In genomic region chr13:23630653-23631052, GRCm38 (mm10) we compare ENCODE assay signal across 11 mouse cellular contexts. TPM values are rescaled to one million over a fixed set of nuclear protein-coding genes. Genes with fewer than 3 reads are reported as not detected.
DNase-seq lines count a peak whose midpoint lies in the region; ATAC-seq and TF ChIP-seq lines count a peak whose summit lies in the region.
"Had no signal": no experiment of that assay in that cellular context is flagged by ENCODE, and none has a peak within 500 bp of the region (broad histone marks: within the 10 kb centered on the region; RNA-seq: fewer than 3 reads in every experiment).

No protein-coding gene starts in this region.

- H3K36me3 ChIP-seq in heart, adult 2 months (ENCODE audit: control insufficient read depth, insufficient read depth, low read length) = no peaks in the 10 kb centered on the region
- no peaks in the 10 kb centered on the region for H3K36me3 ChIP-seq in embryonic facial prominence, embryonic 14.5 days (ENCODE audit: control insufficient read depth, insufficient read depth, low read length)

- ATAC-seq in embryonic facial prominence, embryonic 14.5 days (ENCODE audit: low read depth) = no peak
- no peak for ATAC-seq in monocyte, adult 5-6 weeks (replicated peaks; ENCODE audit: insufficient number of reproducible peaks, low FRiP score, low TSS enrichment, poor library complexity, severe bottlenecking)

- TF ChIP-seq POLR2A in heart, adult 2 months (IDR thresholded peaks at IDR 0.05; ENCODE audit: insufficient read depth, low read depth, low read length) = no peak

- H3K9ac ChIP-seq in heart, adult 2 months (ENCODE audit: low read depth, low read length) = no peak overlapping the region
- H3K9ac ChIP-seq in embryonic facial prominence, embryonic 14.5 days (ENCODE audit: low read depth, low read length) = no peak overlapping the region

- H3K4me2 ChIP-seq in embryonic facial prominence, embryonic 14.5 days (ENCODE audit: low read depth, low read length) = no peak overlapping the region

- H3K79me2 ChIP-seq in heart, adult 2 months (replicated peaks; ENCODE audit: control insufficient read depth, insufficient read depth, low read length) = no peaks in the 10 kb centered on the region

- H3K27me3 ChIP-seq in heart, adult 2 months (ENCODE audit: control insufficient read depth, insufficient read depth, low read length) = no peaks in the 10 kb centered on the region
- H3K27me3 ChIP-seq in embryonic facial prominence, embryonic 14.5 days (replicated peaks; ENCODE audit: control insufficient read depth, insufficient read depth, low read length) = no peaks in the 10 kb centered on the region

- no peaks in the 10 kb centered on the region for H3K9me3 ChIP-seq in embryonic facial prominence, embryonic 14.5 days (ENCODE audit: control insufficient read depth, low read length)

- H3K4me3 ChIP-seq in heart, adult 2 months = no peak overlapping the region
- H3K4me3 ChIP-seq in embryonic facial prominence, embryonic 14.5 days (ENCODE audit: low read depth, low read length) = no peak overlapping the region

- no peak overlapping the region for H3K27ac ChIP-seq in heart, adult 2 months
- no peak overlapping the region for H3K27ac ChIP-seq in embryonic facial prominence, embryonic 14.5 days (replicated peaks; ENCODE audit: low read depth, low read length)
- H3K27ac ChIP-seq: macrophage had no signal

- no peaks in the 10 kb centered on the region for H3K4me1 ChIP-seq in heart, adult 2 months (ENCODE audit: control insufficient read depth, insufficient read depth, low read length)
- no peaks in the 10 kb centered on the region for H3K4me1 ChIP-seq in embryonic facial prominence, embryonic 14.5 days (ENCODE audit: control insufficient read depth, insufficient read depth, low read length)

- DNase-seq in heart, adult 2 months = no peak
- DNase-seq in heart, adult 9 months (ENCODE audit: low spot score in 2 of 2) = no peak
- peak; percentile 27 for DNase-seq in thymus, postnatal 0 days (ENCODE audit: low spot score)
- DNase-seq in thymus, postnatal 36 days = no peak
- DNase-seq in embryonic facial prominence, embryonic 14.5 days (ENCODE audit: low spot score) = peak; percentile 12
- DNase-seq in cerebellum, adult 9-11 months = no peak
- no peak for DNase-seq in urinary bladder, postnatal 10 days (ENCODE audit: low spot score)
- DNase-seq: cerebellum, postnatal 25 days; heart, adult 18-20 months had no signal

- intact Hi-C loops in heart, adult 2 months (cut with DNase I) = no loop called here

- no peak for TF ChIP-seq EP300 in heart, adult 2 months (IDR thresholded peaks at IDR 0.05; ENCODE audit: insufficient read depth, low read depth, low read length)

- 20% methylated on average over 1 of the region's 1 CpGs for WGBS in heart, adult 2 months
- WGBS in embryonic facial prominence, embryonic 14.5 days = 36% methylated on average over 1 of the region's 1 CpGs

- TF ChIP-seq CTCF in heart, adult 2 months (IDR thresholded peaks at IDR 0.05) = peak; percentile 51

RNA-seq across cellular contexts. Expression of gene Hist1h1e, which starts 8.3 kb away (rescaled TPM):
- 10 to 100 TPM; 20.4 to 28.8 TPM for total RNA-seq in heart, adult 2 months (2021)
- polyA plus RNA-seq in heart, adult 2 months (2012; rRNA removed) = 1.3 and 3.2 TPM in 2 replicates
- 33.4 and 35.1 TPM in 2 replicates for polyA plus RNA-seq in thymus, postnatal 0 days (2015; fragmentation: Nextera tagmentation; extraction: Ambion mirVana)
- 12.8 and 15.7 TPM in 2 replicates for polyA plus RNA-seq in embryonic facial prominence, embryonic 14.5 days (2014; fragmentation: Nextera tagmentation; extraction: Ambion mirVana)
- 81.6 to 216 TPM (median 97.2 TPM) in 3 replicates for total RNA-seq in monocyte, adult 5-6 weeks (2017)

RNA-seq across cellular contexts. Expression of gene Hist1h2be, which starts 9.7 kb away (rescaled TPM):
- total RNA-seq in heart, adult 2 months (2021) = 1 to 10 TPM; 8.8 to 9.8 TPM
- polyA plus RNA-seq in heart, adult 2 months (2012; rRNA removed) = 2.4 and 4.9 TPM in 2 replicates
- polyA plus RNA-seq in thymus, postnatal 0 days (2015; fragmentation: Nextera tagmentation; extraction: Ambion mirVana) = 1.5 and 2.5 TPM in 2 replicates
- 1.5 and 2.2 TPM in 2 replicates for polyA plus RNA-seq in embryonic facial prominence, embryonic 14.5 days (2014; fragmentation: Nextera tagmentation; extraction: Ambion mirVana)
- 13.1 to 35.9 TPM (median 14.5 TPM) in 3 replicates for total RNA-seq in monocyte, adult 5-6 weeks (2017)

RNA-seq across cellular contexts. Expression of gene Hist1h4d, which starts 49.3 kb away (rescaled TPM):
- total RNA-seq in heart, adult 2 months (2021) = 10 to 100 TPM; 47.3 to 51.7 TPM
- polyA plus RNA-seq in heart, adult 2 months (2012; rRNA removed) = 1.7 and 2.5 TPM in 2 replicates
- 273 and 292 TPM in 2 replicates for polyA plus RNA-seq in thymus, postnatal 0 days (2015; fragmentation: Nextera tagmentation; extraction: Ambion mirVana)
- polyA plus RNA-seq in embryonic facial prominence, embryonic 14.5 days (2014; fragmentation: Nextera tagmentation; extraction: Ambion mirVana) = 74.5 and 84.0 TPM in 2 replicates
- 78.9 to 170 TPM (median 90.0 TPM) in 3 replicates for total RNA-seq in monocyte, adult 5-6 weeks (2017)

RNA-seq across cellular contexts. Expression of gene Hist1h2ac, which starts 53.1 kb away (rescaled TPM):
- 1 to 10 TPM; 1.3 to 1.6 TPM for total RNA-seq in heart, adult 2 months (2021)
- 0.57 and 0.76 TPM in 2 replicates for polyA plus RNA-seq in heart, adult 2 months (2012; rRNA removed)
- 1.6 and 2.0 TPM in 2 replicates for polyA plus RNA-seq in thymus, postnatal 0 days (2015; fragmentation: Nextera tagmentation; extraction: Ambion mirVana)
- polyA plus RNA-seq in embryonic facial prominence, embryonic 14.5 days (2014; fragmentation: Nextera tagmentation; extraction: Ambion mirVana) = 1.2 and 1.3 TPM in 2 replicates
- total RNA-seq in monocyte, adult 5-6 weeks (2017) = 5.0 to 8.9 TPM (median 8.3 TPM) in 3 replicates

RNA-seq across cellular contexts. Expression of gene Hist1h2bc, which starts 53.3 kb away (rescaled TPM):
- 10 to 100 TPM; 73.4 to 78.7 TPM for total RNA-seq in heart, adult 2 months (2021)
- polyA plus RNA-seq in heart, adult 2 months (2012; rRNA removed) = 119 and 135 TPM in 2 replicates
- polyA plus RNA-seq in thymus, postnatal 0 days (2015; fragmentation: Nextera tagmentation; extraction: Ambion mirVana) = 61.5 and 62.8 TPM in 2 replicates
- polyA plus RNA-seq in embryonic facial prominence, embryonic 14.5 days (2014; fragmentation: Nextera tagmentation; extraction: Ambion mirVana) = 52.7 and 78.2 TPM in 2 replicates
- 28.7 to 101 TPM (median 49.7 TPM) in 3 replicates for total RNA-seq in monocyte, adult 5-6 weeks (2017)

Comparison
In these comparisons a context has a peak if more than half of its experiments do, and no peak if none do; other contexts are left out.
1. DNase-seq: peak in thymus, postnatal 0 days (single experiment) and embryonic facial prominence, embryonic 14.5 days (single experiment); none in heart, adult 2 months (0 of 2), heart, adult 9 months (0 of 2), thymus, postnatal 36 days (0 of 2), cerebellum, adult 9-11 months (single experiment) and urinary bladder, postnatal 10 days (single experiment).
2. RNA of gene Hist1h4d, which starts 49.3 kb away (polyA plus RNA-seq): 273 to 292 TPM in thymus, postnatal 0 days and 74.5 to 84.0 TPM in embryonic facial prominence, embryonic 14.5 days; 1.7 to 2.5 TPM in heart, adult 2 months; every median in the first group is over 10 times any median in the second.